Mouse (Mus musculus): Measurements from ENCODE around the gene Ttbk2.

- TF ChIP-seq POLR2A (IDR thresholded peaks at IDR 0.05; ENCODE audit: borderline replicate concordance, extremely low read depth, low read depth, low read length) (no peak), CTCF (IDR thresholded peaks at IDR 0.05; ENCODE audit: insufficient read depth, low read length) (no peak)
These were observed 137.0 kb downstream of the Ttbk2 start for GRCm38 (mm10) chr2:120713441-120713840.

Measured in lung, adult 2 months (tissue).